Mouse (Mus musculus): Measurements from ENCODE around the gene Fkbp5.

GRCm38 (mm10) chr17:28408251-28408918, 108.9 kb downstream of the Fkbp5 start:
- TF ChIP-seq POLR2A (IDR thresholded peaks at IDR 0.05; ENCODE audit: insufficient read depth, low read depth, low read length) = no peak
- no peak for TF ChIP-seq CTCF (IDR thresholded peaks at IDR 0.05; ENCODE audit: insufficient read depth, low read depth, low read length)

Data from olfactory bulb, adult 2 months (tissue).